8 mouse cellular contexts compared by ENCODE assay signal in genomic region chr7:113607928-113608327, GRCm38 (mm10).
A peak's percentile ranks its signal among the peaks of the same experiment; 100 is the strongest.
DNase-seq lines count a peak whose midpoint lies in the region; ATAC-seq lines count a peak whose summit lies in the region.

No protein-coding gene starts in this region.

- no peak for DNase-seq in kidney, adult 9 months
- peak; percentile 63 for DNase-seq in cerebellum, adult 11-12 months
- DNase-seq in frontal cortex, postnatal 10 days (ENCODE audit: low spot score in 2 of 2): peak; percentile 52 to 59
- DNase-seq in left cerebral cortex, adult 18-20 months (ENCODE audit: low spot score in 2 of 2): peak; percentile 52 to 72
- DNase-seq in right cerebral cortex, adult 18-20 months: peak; percentile 79
- no peak for DNase-seq in adrenal gland, adult 18-20 months (ENCODE audit: low spot score in 2 of 2)
- DNase-seq in thymus, postnatal 36 days: no peak

- H3K27ac ChIP-seq in kidney, embryonic 16.5 days (ENCODE audit: low read length): 0 out of 2 replicates have a peak overlapping the region, but pooled peaks have one; percentile 39

- no peak overlapping the region for H3K4me3 ChIP-seq in kidney, embryonic 16.5 days (ENCODE audit: low read length)

- peaks cover 7% of the 10 kb centered on the region; the same call in 1 of the 2 replicates for H3K9me3 ChIP-seq in kidney, embryonic 16.5 days (ENCODE audit: low read length)

- peaks cover 4% of the 10 kb centered on the region; the same call in 1 of the 2 replicates for H3K4me1 ChIP-seq in kidney, embryonic 16.5 days (ENCODE audit: insufficient read depth, low read length)

- 30% methylated on average over 9 of the region's 9 CpGs for WGBS in kidney, embryonic 16.5 days

- no peak for ATAC-seq in kidney, embryonic 16.5 days (ENCODE audit: low FRiP score, low TSS enrichment)

- no peaks in the 10 kb centered on the region for H3K36me3 ChIP-seq in kidney, embryonic 16.5 days (ENCODE audit: insufficient read depth, low read length)

- H3K4me2 ChIP-seq in kidney, embryonic 16.5 days (replicated peaks; ENCODE audit: low read depth, low read length): no peak overlapping the region

- no peak overlapping the region for H3K9ac ChIP-seq in kidney, embryonic 16.5 days (replicated peaks; ENCODE audit: low read length)

- no peaks in the 10 kb centered on the region for H3K27me3 ChIP-seq in kidney, embryonic 16.5 days (ENCODE audit: insufficient read depth, low read length)

Comparison
In these comparisons a context has a peak if more than half of its experiments do, and no peak if none do; other contexts are left out.
1. DNase-seq: peak in cerebellum, adult 11-12 months (single experiment), frontal cortex, postnatal 10 days (2 of 2), left cerebral cortex, adult 18-20 months (2 of 2) and right cerebral cortex, adult 18-20 months (single experiment); none in kidney, adult 9 months (single experiment), adrenal gland, adult 18-20 months (0 of 2) and thymus, postnatal 36 days (0 of 2).